Mouse (Mus musculus): ENCODE results near the gene Pkp1.
A peak's percentile ranks its signal among the peaks of the same experiment; 100 is the strongest.

The Pkp1 gene

GRCm38 (mm10) chr1:135918644-135919407 lies at the start of gene Pkp1:
TSS of gene Pkp1 (minus strand) at chr1:135919207.
- no peak for DNase-seq (ENCODE audit: low spot score in 2 of 2)

- DNase-seq (ENCODE audit: low spot score in 2 of 2), result no peak
Observed at GRCm38 (mm10) chr1:135967739-135968138, 48.7 kb upstream of the Pkp1 start.

DNA sequence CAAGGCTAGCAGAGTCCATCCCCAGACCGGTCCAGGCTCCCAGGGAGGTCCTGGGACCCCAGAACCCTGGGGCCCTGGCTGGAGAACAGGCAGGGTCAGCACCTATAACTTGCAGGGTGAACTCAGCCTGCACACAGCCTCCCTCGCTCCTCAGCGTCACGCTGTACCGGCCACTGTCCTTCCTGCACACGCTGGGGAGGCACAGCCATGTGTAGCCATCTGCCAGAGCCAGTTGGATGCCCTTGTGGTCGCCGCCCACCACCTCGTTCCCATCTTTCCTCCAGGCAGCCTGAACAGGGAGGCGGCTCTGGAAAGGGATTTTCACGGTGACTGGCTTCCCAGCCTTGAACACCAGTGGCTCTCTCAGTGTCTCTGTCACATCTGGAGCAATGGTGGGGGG lies 45.6 kb upstream of the Pkp1 start:
- DNase-seq (ENCODE audit: low spot score in 2 of 2), result no peak

DNA sequence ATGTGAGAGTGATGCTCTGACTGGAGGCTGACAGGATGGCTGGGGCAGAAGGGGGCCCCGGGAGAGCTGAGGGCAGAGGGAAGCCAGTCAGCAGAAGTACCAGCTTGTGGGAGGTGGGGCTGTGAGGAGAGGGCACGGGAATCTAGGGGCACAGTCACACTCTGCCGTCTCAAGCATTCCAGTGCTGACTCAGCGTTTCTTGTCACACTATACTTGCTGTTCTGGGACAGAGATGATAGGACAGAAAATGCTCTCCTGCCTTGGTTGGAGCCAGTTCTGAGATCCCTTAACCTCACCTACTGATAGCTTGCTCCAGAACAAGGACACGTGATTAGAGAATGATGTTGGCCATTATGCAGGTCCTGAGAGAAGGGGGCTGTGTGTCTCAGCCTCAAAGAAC lies 44.2 kb upstream of the Pkp1 start:
- no peak for DNase-seq (ENCODE audit: low spot score in 2 of 2)

- no peak for DNase-seq (ENCODE audit: low spot score in 2 of 2)
Observed at GRCm38 (mm10) chr1:135958483-135958882, 39.5 kb upstream of the Pkp1 start.

GRCm38 (mm10) chr1:135948871-135949270 lies 29.9 kb upstream of the Pkp1 start:
- DNase-seq (ENCODE audit: low spot score in 2 of 2), result no peak

- DNase-seq (ENCODE audit: low spot score in 2 of 2), result no peak
Observed at GRCm38 (mm10) chr1:135946247-135946646, 27.2 kb upstream of the Pkp1 start.

GRCm38 (mm10) chr1:135945711-135946110 lies 26.7 kb upstream of the Pkp1 start:
- DNase-seq (ENCODE audit: low spot score in 2 of 2), result peak in 1 of 2 experiments; percentile 30

- DNase-seq (ENCODE audit: low spot score in 2 of 2), result peak; percentile 64 to 79
Observed at GRCm38 (mm10) chr1:135944526-135945259, 25.7 kb upstream of the Pkp1 start.

GRCm38 (mm10) chr1:135943713-135944112 lies 24.7 kb upstream of the Pkp1 start:
- DNase-seq (ENCODE audit: low spot score in 2 of 2), result no peak

DNA sequence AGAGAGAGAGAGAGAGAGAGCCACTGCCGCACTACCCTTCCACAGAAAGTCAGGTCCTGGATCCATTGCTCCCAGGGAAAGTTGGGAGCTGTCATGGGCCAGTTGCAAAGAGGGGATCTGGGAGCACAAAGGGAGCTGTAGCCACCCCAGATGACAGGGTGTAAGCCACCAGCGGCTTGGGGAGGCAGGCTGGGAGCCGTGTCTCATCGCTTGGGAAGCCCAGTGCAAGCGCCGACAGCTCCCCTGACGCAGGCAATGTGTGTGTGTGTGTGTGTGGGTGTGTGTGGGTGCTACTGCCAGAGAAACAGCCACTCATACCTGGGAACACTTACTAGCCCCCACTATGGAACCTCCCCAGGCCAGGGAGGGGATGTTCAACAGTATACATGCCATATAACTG lies 23.1 kb upstream of the Pkp1 start:
- no peak for DNase-seq (ENCODE audit: low spot score in 2 of 2)

DNA sequence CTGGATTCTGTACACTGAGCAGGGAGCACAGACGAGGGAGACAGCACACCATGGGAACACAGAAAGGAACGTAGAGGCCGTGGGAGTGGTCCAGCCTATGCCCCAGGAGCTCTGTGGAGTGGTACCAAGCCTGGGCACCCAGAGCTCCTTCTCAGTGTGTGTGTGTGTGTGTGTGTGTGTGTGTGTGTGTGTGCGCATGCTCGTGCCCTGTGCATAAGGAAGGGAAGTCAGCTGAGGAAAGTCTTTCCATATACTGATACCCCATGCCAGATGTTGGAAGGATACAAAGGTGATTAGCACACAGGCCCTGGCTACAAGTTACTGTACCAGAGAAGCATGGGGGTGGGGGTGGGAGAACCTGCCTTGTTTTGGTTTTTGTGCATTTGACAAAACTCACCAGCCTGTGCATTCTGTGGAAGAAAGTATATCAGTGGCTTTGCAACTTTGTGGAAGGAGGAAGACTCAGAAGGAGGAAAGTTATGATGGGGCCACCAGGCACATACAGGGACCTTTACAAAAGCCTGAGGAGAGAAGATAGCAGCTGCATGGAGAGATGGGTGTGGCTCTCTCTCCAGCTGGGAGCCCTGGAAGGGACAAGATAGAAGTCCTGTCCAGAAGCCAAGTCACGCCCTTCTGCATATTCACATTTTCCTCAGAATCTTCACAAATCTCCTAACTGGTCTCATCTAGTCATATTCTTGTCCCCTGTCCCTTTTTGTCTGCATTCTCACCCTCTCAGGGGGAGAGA lies 22.4 kb upstream of the Pkp1 start:
- no peak for DNase-seq (ENCODE audit: low spot score in 2 of 2)

GRCm38 (mm10) chr1:135936091-135936490 lies 17.1 kb upstream of the Pkp1 start:
- no peak for DNase-seq (ENCODE audit: low spot score in 2 of 2)

DNA sequence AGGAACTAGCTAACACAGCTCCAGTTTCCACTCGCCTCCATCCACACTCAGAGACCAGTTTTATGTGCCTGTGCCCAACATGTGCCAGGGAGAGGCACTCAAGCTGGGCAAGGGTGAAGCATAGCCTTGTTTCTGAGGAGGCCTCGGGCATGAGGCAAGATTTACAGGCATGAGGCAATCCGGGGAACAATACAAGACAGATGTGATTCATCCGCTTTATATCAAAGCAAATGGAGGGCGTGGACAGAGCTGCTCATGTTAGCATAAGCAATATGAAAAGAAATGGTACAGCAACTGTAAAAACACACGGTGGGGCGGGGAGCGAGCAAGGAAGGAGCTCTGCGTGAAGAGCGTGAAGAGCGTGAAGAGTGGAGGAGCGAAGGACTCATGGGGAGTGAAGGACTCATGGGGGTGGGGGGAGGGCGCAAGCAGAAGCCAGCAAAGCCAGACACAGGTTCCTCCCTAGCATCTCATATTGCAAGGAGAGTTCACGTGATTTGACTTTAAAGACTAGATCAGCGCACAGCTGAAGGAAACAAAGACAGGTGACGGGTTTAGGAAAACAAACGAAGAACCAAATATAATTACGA lies 14.8 kb upstream of the Pkp1 start:
- no peak for DNase-seq (ENCODE audit: low spot score in 2 of 2)

DNA sequence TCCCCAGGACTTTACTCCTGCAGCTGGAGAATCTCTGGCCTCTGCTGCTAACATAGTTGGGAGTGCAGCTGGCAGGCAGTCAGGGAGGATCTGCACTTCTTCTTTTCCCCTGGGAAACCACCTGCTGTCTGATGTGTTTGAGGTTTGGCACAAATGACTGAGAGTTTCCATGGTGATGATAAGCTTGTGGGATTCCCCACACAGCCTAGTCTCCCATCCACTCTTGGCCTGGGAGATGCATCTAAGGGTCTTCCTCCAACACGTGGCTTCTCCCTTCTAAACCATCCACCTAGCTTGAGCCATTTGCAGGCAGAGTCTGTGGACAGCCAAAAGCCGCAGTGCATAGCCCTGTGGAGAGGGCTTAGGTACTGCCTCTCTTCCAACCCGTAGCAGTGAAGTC lies 10.9 kb upstream of the Pkp1 start:
- DNase-seq (ENCODE audit: low spot score in 2 of 2), result no peak

DNA sequence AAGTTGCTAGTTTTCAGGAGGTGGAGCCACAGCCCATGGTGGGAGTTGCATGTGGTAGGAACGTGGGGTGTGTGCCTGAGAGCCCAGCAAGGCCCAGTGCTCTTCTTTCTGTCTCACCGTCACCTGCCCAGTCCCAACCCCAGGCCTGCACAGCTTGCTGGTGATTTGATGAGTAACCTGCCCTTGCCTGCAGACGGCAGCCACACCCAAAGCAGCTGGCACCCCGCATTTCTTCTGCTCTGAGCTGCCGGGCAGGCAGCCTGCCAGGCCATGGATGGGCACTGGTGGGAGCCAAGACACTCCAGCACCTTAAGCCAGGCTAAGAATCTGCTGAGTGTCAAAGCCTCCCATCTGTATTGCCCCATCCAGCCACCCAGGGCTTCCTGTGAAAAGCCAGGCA lies 6.8 kb upstream of the Pkp1 start:
- DNase-seq (ENCODE audit: low spot score in 2 of 2), result no peak

GRCm38 (mm10) chr1:135924377-135924994 lies 5.5 kb upstream of the Pkp1 start:
- no peak for DNase-seq (ENCODE audit: low spot score in 2 of 2)

DNA sequence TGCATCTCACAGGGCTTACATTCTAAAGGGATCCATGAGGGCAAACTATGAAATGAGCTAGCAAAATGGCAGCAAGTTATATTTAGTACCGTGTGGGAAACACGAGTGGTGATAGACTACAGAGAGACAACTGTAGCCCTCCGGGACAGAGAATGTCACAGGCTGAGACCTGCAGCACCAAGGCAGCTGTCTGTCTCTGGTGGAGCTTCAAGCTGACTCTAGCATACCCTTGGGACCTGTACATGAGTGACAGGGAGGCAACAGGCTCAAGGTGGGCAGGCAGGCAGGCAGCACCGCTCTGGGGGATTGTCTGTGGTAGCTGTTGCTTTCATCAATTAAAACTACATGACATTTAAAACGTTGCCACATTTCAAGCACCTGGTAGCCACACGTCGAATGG lies 4.2 kb upstream of the Pkp1 start:
- no peak for DNase-seq (ENCODE audit: low spot score in 2 of 2)

- DNase-seq (ENCODE audit: low spot score in 2 of 2), result no peak
Observed at GRCm38 (mm10) chr1:135917206-135917605, 1.8 kb downstream of the Pkp1 start.

GRCm38 (mm10) chr1:135916486-135917058 lies 2.4 kb downstream of the Pkp1 start:
- no peak for DNase-seq (ENCODE audit: low spot score in 2 of 2)

DNA sequence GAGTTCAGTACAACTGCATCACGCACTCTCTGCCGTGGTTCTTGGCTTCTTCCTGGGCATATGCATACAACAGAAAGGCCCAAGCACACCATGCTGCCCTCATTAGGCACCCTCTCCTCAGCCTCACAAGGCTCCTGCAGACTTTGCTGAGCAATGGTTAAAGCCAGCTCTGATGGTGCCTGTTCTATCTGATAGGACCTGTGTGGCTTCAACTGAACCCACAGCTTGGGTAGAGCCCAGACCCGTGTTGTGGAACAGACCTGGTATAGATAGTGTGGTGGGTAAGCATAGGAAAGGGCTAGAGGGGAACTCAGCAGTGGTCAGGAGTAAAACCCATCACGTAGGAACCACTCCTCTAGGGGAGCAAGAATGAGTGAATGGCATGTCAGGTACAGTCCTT lies 5.3 kb downstream of the Pkp1 start:
- DNase-seq (ENCODE audit: low spot score in 2 of 2), result no peak
